Mouse (Mus musculus) MEL (cell line): ENCODE results near the gene Mmel1. TPM values are rescaled to one million over a fixed set of nuclear protein-coding genes. Genes with fewer than 3 reads are reported as not detected.

Experiments
- BHLHE40 ChIP-seq: IDR thresholded peaks from 2 replicates; pipeline ENCODE4 v1.6.1; 2012; ENCODE audit warnings: low read depth, mild to moderate bottlenecking, inconsistent platforms, low read length, improper control_type of control experiment, borderline replicate concordance
- CHD1 ChIP-seq: IDR thresholded peaks from 2 replicates; pipeline ENCODE4 v1.6.1; 2012; ENCODE audit warnings: low read depth, mild to moderate bottlenecking, inconsistent platforms, low read length, improper control_type of control experiment
- E2F4 ChIP-seq: IDR thresholded peaks from 2 replicates; pipeline ENCODE4 v1.6.1; 2011; ENCODE audit warnings: low read depth, low read length, improper control_type of control experiment, borderline replicate concordance
- GABPA ChIP-seq: IDR thresholded peaks from 2 replicates; pipeline ENCODE4 v1.6.1; 2012; ENCODE audit warnings: low read depth, mild to moderate bottlenecking, inconsistent platforms, low read length, improper control_type of control experiment, moderate library complexity
- MEF2A ChIP-seq: IDR thresholded peaks from 2 replicates; pipeline ENCODE4 v1.6.1; 2014; ENCODE audit warnings: low read depth, mild to moderate bottlenecking, inconsistent platforms, low read length, improper control_type of control experiment; ENCODE audit not compliant: poor library complexity, insufficient replicate concordance, severe bottlenecking; ENCODE audit errors: extremely low read depth
- MXI1 ChIP-seq: IDR thresholded peaks from 2 replicates; pipeline ENCODE4 v1.6.1; 2011; ENCODE audit warnings: mild to moderate bottlenecking, low read depth, low read length, improper control_type of control experiment
- RAD21 ChIP-seq: IDR thresholded peaks from 2 replicates; pipeline ENCODE4 v1.6.1; 2011; ENCODE audit warnings: mild to moderate bottlenecking, low read depth, low read length, improper control_type of control experiment
- TBP ChIP-seq: IDR thresholded peaks from 2 replicates; pipeline ENCODE4 v1.8.0; 2011; ENCODE audit warnings: low read depth, low read length, improper control_type of control experiment
- polyA plus RNA-seq, 2 experiments: library from polyadenylated mRNA; stranded (reverse) in 1 of 2; unstranded in 1 of 2; fragments of >175 nt in 1 of 2; fragments of >200 nt in 1 of 2; gene quantifications; 2 replicates each; pipeline versions ENCODE4 v1.2.1 to v1.2.4; 2012; ENCODE audit warnings: low replicate concordance in 2 of 2, low read depth in 1 of 2; ENCODE audit not compliant: insufficient read length in 2 of 2, insufficient read depth in 1 of 2, missing spikeins in 1 of 2
- total RNA-seq: library from RNA; depleted of rRNA; stranded (reverse); fragments of 300-350 nt; gene quantifications from 2 replicates; pipeline ENCODE4 v1.2.3, GENCODE M21; 2012; rRNA removed

The Mmel1 gene
- total and polyA plus RNA-seq, 3 experiments, result 0.07 to 0.08 TPM; not detected in 1

GRCm38 (mm10) chr4:154944121-154944590, 74.8 kb downstream of the Mmel1 start (continued):
- TF ChIP-seq MEF2A (no peak), CHD1 (no peak), RAD21 (peak; percentile 85), BHLHE40 (0 out of 2 replicates have a peak, but pooled peaks have one; percentile 59), E2F4 (no peak), GABPA (no peak; the same call in 1 of the 2 replicates), TBP (0 out of 2 replicates have a peak, but pooled peaks have one; percentile 21), MXI1 (peak; percentile 56)

Other genes with a start within 250 kb of the Mmel1 start
- not detected in 2 replicates for gene Prdm16, start 232.7 kb upstream of the Mmel1 start, total RNA-seq
- gene Prdm16, start 232.7 kb upstream of the Mmel1 start, polyA plus RNA-seq, result not detected
- gene Actrt2, start 201.7 kb upstream of the Mmel1 start, total RNA-seq, result not detected in 2 replicates
- gene Actrt2, start 201.7 kb upstream of the Mmel1 start, polyA plus RNA-seq, result not detected
- gene Ttc34, start 32.1 kb upstream of the Mmel1 start, total RNA-seq, result not detected in 2 replicates
- gene Ttc34, start 32.1 kb upstream of the Mmel1 start, polyA plus RNA-seq, result not detected
- not detected in 2 replicates for gene Fam213b, start 29.6 kb downstream of the Mmel1 start, total RNA-seq
- not detected for gene Fam213b, start 29.6 kb downstream of the Mmel1 start, polyA plus RNA-seq
- gene Tnfrsf14, start 59.0 kb downstream of the Mmel1 start, total RNA-seq, result 8.6 and 13.4 TPM in 2 replicates
- gene Tnfrsf14, start 59.0 kb downstream of the Mmel1 start, polyA plus RNA-seq, result 1 to 10 TPM in 1 of 2 experiments, not detected in 1; 8.2 TPM
- not detected in 2 replicates for gene Hes5, start 91.3 kb downstream of the Mmel1 start, total RNA-seq
- gene Hes5, start 91.3 kb downstream of the Mmel1 start, polyA plus RNA-seq, result not detected
- 31.2 and 38.4 TPM in 2 replicates for gene Pank4, start 94.5 kb downstream of the Mmel1 start, total RNA-seq
- 10 to 100 TPM in 1 of 2 experiments, not detected in 1; 55.5 TPM for gene Pank4, start 94.5 kb downstream of the Mmel1 start, polyA plus RNA-seq
- gene Plch2, start 187.2 kb downstream of the Mmel1 start, total RNA-seq, result 0.62 and 0.85 TPM in 2 replicates
- 1 to 10 TPM in 1 of 2 experiments, not detected in 1; 1.1 TPM for gene Plch2, start 187.2 kb downstream of the Mmel1 start, polyA plus RNA-seq
- 15.8 and 15.9 TPM in 2 replicates for gene Pex10, start 197.4 kb downstream of the Mmel1 start, total RNA-seq
- gene Pex10, start 197.4 kb downstream of the Mmel1 start, polyA plus RNA-seq, result 10 to 100 TPM in 1 of 2 experiments, not detected in 1; 21.8 TPM
- 119 and 140 TPM in 2 replicates for gene Rer1, start 216.8 kb downstream of the Mmel1 start, total RNA-seq
- 100 to 1,000 TPM; 114 to 379 TPM for gene Rer1, start 216.8 kb downstream of the Mmel1 start, polyA plus RNA-seq
- 3.0 and 4.4 TPM in 2 replicates for gene Morn1, start 217.0 kb downstream of the Mmel1 start, total RNA-seq
- gene Morn1, start 217.0 kb downstream of the Mmel1 start, polyA plus RNA-seq, result 1 to 10 TPM in 1 of 2 experiments, not detected in 1; 4.1 TPM